Mouse (Mus musculus) CH12.LX (cell line): ENCODE data around the gene Pde4d. TPM values are rescaled to one million over a fixed set of nuclear protein-coding genes. Genes with fewer than 3 reads are reported as not detected.

Source experiments
- DNase-seq: peaks from one replicate; pipeline ENCODE4 v3.0.0-alpha.2; 2013; ENCODE audit errors: extremely low read depth
- H3K27ac ChIP-seq: 2 replicates; pipeline ENCODE4 v1.5.1; 2012; ENCODE audit warnings: low read depth, mild to moderate bottlenecking, control low read depth, moderate library complexity; ENCODE audit not compliant: insufficient read depth
- H3K27me3 ChIP-seq: replicated peaks from 2 replicates; pipeline ENCODE3; 2012; ENCODE audit warnings: inconsistent platforms
- H3K36me3 ChIP-seq, 2 experiments: replicated peaks in 1 of 2; 2 replicates each; pipeline versions ENCODE3 to v1.6.1; 2012; ENCODE audit warnings: inconsistent platforms in 1 of 2, low read length in 1 of 2, mild to moderate bottlenecking in 1 of 2, mixed read lengths in 1 of 2, moderate library complexity in 1 of 2; ENCODE audit not compliant: control insufficient read depth in 1 of 2, insufficient read depth in 1 of 2
- H3K4me1 ChIP-seq, 2 experiments: 2 replicates each; pipeline ENCODE4 v1.6.1; 2012; ENCODE audit warnings: inconsistent platforms in 1 of 2, moderate library complexity in 1 of 2; ENCODE audit not compliant: insufficient read depth in 2 of 2, control insufficient read depth in 1 of 2
- H3K4me2 ChIP-seq: 2 replicates; pipeline ENCODE4 v1.6.1; 2012; ENCODE audit warnings: low read depth, mild to moderate bottlenecking, control low read depth; ENCODE audit not compliant: poor library complexity, insufficient read depth, severe bottlenecking
- H3K4me3 ChIP-seq, 3 experiments: fragments of 150-350 bp in 1 of 3; sonication (generic) in 1 of 3; replicated peaks in 1 of 3; 2 replicates each; pipeline versions ENCODE3 to v1.5.1; 2011 to 2012; ENCODE audit warnings: low read depth in 2 of 3, low read length in 2 of 3, mild to moderate bottlenecking in 2 of 3, moderate library complexity in 2 of 3, control low read depth in 1 of 3, improper control_type of control experiment in 1 of 3, inconsistent platforms in 1 of 3, mixed read lengths in 1 of 3; ENCODE audit not compliant: poor library complexity in 1 of 3
- H3K79me2 ChIP-seq: replicated peaks from 2 replicates; pipeline ENCODE4 v1.6.1; 2012; ENCODE audit warnings: mild to moderate bottlenecking, moderate library complexity; ENCODE audit not compliant: control insufficient read depth, poor library complexity, insufficient read depth, severe bottlenecking; ENCODE audit errors: extremely low read depth
- H3K9ac ChIP-seq: 2 replicates; pipeline ENCODE4 v1.6.1; 2012; ENCODE audit warnings: low read depth, mild to moderate bottlenecking, control low read depth, moderate library complexity; ENCODE audit not compliant: insufficient read depth
- H3K9me3 ChIP-seq: replicated peaks from 2 replicates; pipeline ENCODE3; 2012; ENCODE audit warnings: low read length, inconsistent platforms, mixed read lengths
- CHD1 ChIP-seq: IDR thresholded peaks from 2 replicates; pipeline ENCODE4 v1.6.1; 2012; ENCODE audit warnings: low read depth, low read length, improper control_type of control experiment, inconsistent platforms
- CTCF ChIP-seq, 2 experiments: IDR thresholded peaks in 1 of 2; conservative IDR thresholded peaks in 1 of 2; 2 replicates each; pipeline ENCODE4 v1.5.1; 2011 to 2012; ENCODE audit warnings: low read depth in 2 of 2, low read length in 2 of 2, improper control_type of control experiment in 1 of 2, inconsistent platforms in 1 of 2, mild to moderate bottlenecking in 1 of 2, moderate library complexity in 1 of 2
- E2F4 ChIP-seq: IDR thresholded peaks from 2 replicates; pipeline ENCODE4 v1.6.1; 2011; ENCODE audit warnings: low read depth, low read length, improper control_type of control experiment; ENCODE audit not compliant: insufficient replicate concordance
- EP300 ChIP-seq: IDR thresholded peaks from 2 replicates; pipeline ENCODE4 v1.6.1; 2011; ENCODE audit warnings: low read length, improper control_type of control experiment
- HCFC1 ChIP-seq: IDR thresholded peaks from 2 replicates; pipeline ENCODE4 v1.6.1; 2012; ENCODE audit warnings: low read depth, mild to moderate bottlenecking, inconsistent platforms, low read length, improper control_type of control experiment
- IRF4 ChIP-seq: IDR thresholded peaks from 2 replicates; pipeline ENCODE4 v1.6.1; 2014; ENCODE audit warnings: low read depth, mild to moderate bottlenecking, inconsistent platforms, low read length, improper control_type of control experiment
- JUN ChIP-seq: IDR thresholded peaks from 2 replicates; pipeline ENCODE4 v1.6.1; 2011; ENCODE audit warnings: low read depth, mild to moderate bottlenecking, low read length, improper control_type of control experiment, moderate library complexity; ENCODE audit not compliant: insufficient read depth
- KAT2A ChIP-seq: IDR thresholded peaks from 2 replicates; pipeline ENCODE4 v1.6.1; 2012; ENCODE audit warnings: low read length, improper control_type of control experiment, inconsistent platforms; ENCODE audit not compliant: insufficient replicate concordance
- MAZ ChIP-seq: IDR thresholded peaks from 2 replicates; pipeline ENCODE4 v1.6.1; 2012; ENCODE audit warnings: low read depth, mild to moderate bottlenecking, inconsistent platforms, low read length, improper control_type of control experiment, moderate library complexity
- NELFE ChIP-seq: IDR thresholded peaks from 2 replicates; pipeline ENCODE4 v1.6.1; 2011; ENCODE audit warnings: low read depth, low read length, improper control_type of control experiment
- NRF1 ChIP-seq: IDR thresholded peaks from 2 replicates; pipeline ENCODE4 v1.6.1; 2014; ENCODE audit warnings: low read depth, mild to moderate bottlenecking, inconsistent platforms, low read length, improper control_type of control experiment, moderate library complexity
- RCOR1 ChIP-seq: conservative IDR thresholded peaks from 2 replicates; pipeline ENCODE4 v1.6.1; 2012; ENCODE audit warnings: low read depth, mild to moderate bottlenecking, inconsistent platforms, low read length, improper control_type of control experiment
- SIN3A ChIP-seq: IDR thresholded peaks from 2 replicates; pipeline ENCODE4 v1.6.1; 2012; ENCODE audit warnings: low read length, improper control_type of control experiment, inconsistent platforms
- TBP ChIP-seq: conservative IDR thresholded peaks from 2 replicates; pipeline ENCODE4 v1.6.1; 2011; ENCODE audit warnings: low read depth, low read length, improper control_type of control experiment
- TCF12 ChIP-seq: IDR thresholded peaks from 2 replicates; pipeline ENCODE4 v1.6.1; 2014; ENCODE audit warnings: low read depth, mild to moderate bottlenecking, inconsistent platforms, low read length, improper control_type of control experiment
- USF2 ChIP-seq: conservative IDR thresholded peaks from 2 replicates; pipeline ENCODE4 v1.6.1; 2011; ENCODE audit warnings: low read depth, low read length, improper control_type of control experiment
- ZC3H11A ChIP-seq: IDR thresholded peaks from 2 replicates; pipeline ENCODE4 v1.6.1; 2012; ENCODE audit warnings: low read depth, mild to moderate bottlenecking, inconsistent platforms, low read length, improper control_type of control experiment
- ZMIZ1 ChIP-seq: IDR thresholded peaks from 2 replicates; pipeline ENCODE4 v1.6.1; 2012; ENCODE audit warnings: low read depth, mild to moderate bottlenecking, inconsistent platforms, low read length, improper control_type of control experiment
- dilution Hi-C: fragments of 300-500 bp; cut with MboI; formaldehyde crosslinking; loops from 2 replicates; pipeline ENCODE4 v1.14.3; 2020; ENCODE audit warnings: low sequenced_read_pairs; ENCODE audit not compliant: extremely low pct_unique_long_range_greater_than_20kb, extremely low pct_ligation_motif_present
- in situ Hi-C: fragments of 300-500 bp; cut with MboI; formaldehyde crosslinking; loops from 3 replicates; pipeline ENCODE4 v1.14.3; 2019; ENCODE audit warnings: low sequenced_read_pairs, low pct_ligation_motif_present, low pct_unique_long_range_greater_than_20kb, mixed read lengths
- polyA plus RNA-seq: library from polyadenylated mRNA; unstranded; fragments of >175 nt; gene quantifications from 2 replicates; pipeline ENCODE4 v1.2.1, GENCODE M21; 2012; ENCODE audit warnings: low read depth; ENCODE audit not compliant: insufficient read length
- total RNA-seq, 2 experiments: library from RNA; depleted of rRNA; stranded (reverse); fragments of 300-350 nt in 1 of 2; fragments of >200 nt in 1 of 2; gene quantifications; 2 replicates each; pipeline ENCODE4 v1.2.3; 2012 to 2014

Pde4d gene
- total and polyA plus RNA-seq, 3 experiments, result not detected

- Histone ChIP-seq H3K9ac (no peak overlapping the region), H3K79me2 (no peaks in the 10 kb centered on the region), H3K4me3 (no peak overlapping the region), H3K4me1 (no peaks in the 10 kb centered on the region), H3K36me3 (no peaks in the 10 kb centered on the region), H3K9me3 (peaks cover 44% of the 10 kb centered on the region), H3K4me2 (no peak overlapping the region), H3K27ac (no peak overlapping the region), H3K27me3 (no peaks in the 10 kb centered on the region)
- in situ Hi-C loops, result no loop called here
- dilution Hi-C loops, result no loop called here
- DNase-seq, result no peak
- TF ChIP-seq E2F4 (no peak), TCF12 (no peak), JUN (no peak), EP300 (no peak), ZMIZ1 (no peak), CTCF (conservative IDR thresholded peaks at IDR 0.05 in 1 of 2, IDR thresholded peaks at IDR 0.05 in 1 of 2; ENCODE audit: low read depth in 2 of 2, low read length in 2 of 2) (no peak), TBP (no peak), KAT2A (no peak), NRF1 (no peak), NELFE (no peak)
Observed at GRCm38 (mm10) chr13:109891910-109892265, 1442.1 kb downstream of the Pde4d start.

GRCm38 (mm10) chr13:109899442-109900428, 1450.0 kb downstream of the Pde4d start:
- Histone ChIP-seq H3K27ac (no peak overlapping the region), H3K4me2 (no peak overlapping the region), H3K27me3 (no peaks in the 10 kb centered on the region), H3K4me3 (no peak overlapping the region), H3K36me3 (no peaks in the 10 kb centered on the region), H3K79me2 (no peaks in the 10 kb centered on the region)
- DNase-seq, result no peak
- dilution Hi-C loops (no loop called here), in situ Hi-C loops (no loop called here)
- TF ChIP-seq KAT2A (no peak), NRF1 (no peak), USF2 (no peak), CTCF (conservative IDR thresholded peaks at IDR 0.05 in 1 of 2, IDR thresholded peaks at IDR 0.05 in 1 of 2; ENCODE audit: low read depth in 2 of 2, low read length in 2 of 2) (no peak), CHD1 (no peak), MAZ (no peak), IRF4 (no peak), E2F4 (no peak), HCFC1 (no peak), SIN3A (no peak), ZC3H11A (no peak), RCOR1 (no peak)
- TF ChIP-seq, all 38 proteins: peak for 0
- Histone ChIP-seq H3K9me3 (peaks cover 48% of the 10 kb centered on the region), H3K9ac (no peak overlapping the region), H3K4me1 (no peaks in the 10 kb centered on the region)
